Mouse (Mus musculus) midbrain, embryonic 12.5 days (tissue): ENCODE data around the gene Fpr-rs4. TPM values are rescaled to one million over a fixed set of nuclear protein-coding genes. Genes with fewer than 3 reads are reported as not detected.
"Not testable (repeated sequence)": the region's sequence is repeated elsewhere in the genome, so short reads cannot be mapped to it uniquely, and the experiment has no call there.

Experiments
- ATAC-seq: fragments of 200-750 bp; cut with Nextera tagmentation; 2 replicates; pipeline ENCODE4 v1.8.0; 2017; ENCODE audit warnings: low read depth, moderate TSS enrichment, moderate library complexity; ENCODE audit not compliant: low FRiP score
- H3K27ac ChIP-seq: fragments of 300-500 bp; sonication (generic); replicated peaks from 2 replicates; pipeline ENCODE4 v1.5.1; 2016; ENCODE audit warnings: mild to moderate bottlenecking
- H3K27me3 ChIP-seq: fragments of 300-500 bp; sonication (generic); 2 replicates; pipeline ENCODE4 v1.6.1; 2016; ENCODE audit warnings: mild to moderate bottlenecking
- H3K36me3 ChIP-seq: fragments of 300-500 bp; sonication (generic); 2 replicates; pipeline ENCODE4 v1.6.1; 2016
- H3K4me1 ChIP-seq: fragments of 300-500 bp; sonication (generic); 2 replicates; pipeline ENCODE4 v1.6.1; 2016
- H3K4me2 ChIP-seq: fragments of 300-500 bp; sonication (generic); replicated peaks from 2 replicates; pipeline ENCODE4 v1.6.1; 2016; ENCODE audit warnings: mild to moderate bottlenecking, moderate library complexity
- H3K4me3 ChIP-seq: fragments of 300-500 bp; sonication (generic); 2 replicates; pipeline ENCODE4 v1.5.1; 2016; ENCODE audit warnings: mild to moderate bottlenecking
- H3K9ac ChIP-seq: fragments of 300-500 bp; sonication (generic); replicated peaks from 2 replicates; pipeline ENCODE4 v1.6.1; 2016; ENCODE audit warnings: mild to moderate bottlenecking, moderate library complexity
- H3K9me3 ChIP-seq: fragments of 300-500 bp; sonication (generic); 2 replicates; pipeline ENCODE4 v1.6.1; 2016; ENCODE audit warnings: mild to moderate bottlenecking
- WGBS: fragments of 180-500 bp; shearing (Covaris S2); methylation state at CpG from one replicate; pipeline ENCODE4 v1.1.7; 2016; 5-methylcytosine and 5-hydroxymethylcytosine counted together
- polyA plus RNA-seq: library from polyadenylated mRNA; unstranded; fragments of >200 nt; fragmentation: Nextera tagmentation; extraction: Ambion mirVana; gene quantifications from 2 replicates; pipeline ENCODE4 v1.2.1, GENCODE M21; 2016

Gene Fpr-rs4
- not detected in 2 replicates for polyA plus RNA-seq

DNA sequence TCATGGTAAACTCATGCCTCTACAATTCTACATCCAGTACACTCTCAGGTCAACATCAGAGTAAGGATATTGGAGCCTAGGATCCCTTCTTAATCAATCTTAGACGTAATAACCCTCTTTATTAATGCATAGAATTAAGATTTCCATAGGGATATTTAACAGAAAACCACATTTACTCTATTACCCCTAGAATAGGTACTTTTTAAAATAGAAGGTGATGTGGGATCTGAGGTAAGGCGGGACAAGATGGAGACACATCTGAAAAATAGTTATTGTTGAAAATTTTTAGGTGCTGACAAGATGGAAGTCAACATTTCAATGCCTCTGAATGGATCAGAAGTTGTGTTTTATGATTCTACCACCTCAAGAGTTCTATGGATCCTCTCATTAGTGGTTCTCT is at the start of gene Fpr-rs4:
Gene Fpr-rs4 (plus strand): TSS at position 301 of the 400 bp plus-strand sequence.
- WGBS = 64% methylated on average over 2 of the region's 2 CpGs
- no peaks in the 10 kb centered on the region for H3K27me3 ChIP-seq
- H3K4me1 ChIP-seq = no peaks in the 10 kb centered on the region
- no peak within 1 kb of the TSS for H3K9ac ChIP-seq
- no peak within 1 kb of the TSS for H3K4me2 ChIP-seq
- no peak within 1 kb of the TSS for H3K4me3 ChIP-seq
- ATAC-seq = no peak
- H3K36me3 ChIP-seq = no peaks in the 10 kb centered on the region
- H3K9me3 ChIP-seq = 0 out of 2 replicates have a peak, but pooled peaks cover under 1% of the 10 kb centered on the region
- no peak within 1 kb of the TSS for H3K27ac ChIP-seq

DNA sequence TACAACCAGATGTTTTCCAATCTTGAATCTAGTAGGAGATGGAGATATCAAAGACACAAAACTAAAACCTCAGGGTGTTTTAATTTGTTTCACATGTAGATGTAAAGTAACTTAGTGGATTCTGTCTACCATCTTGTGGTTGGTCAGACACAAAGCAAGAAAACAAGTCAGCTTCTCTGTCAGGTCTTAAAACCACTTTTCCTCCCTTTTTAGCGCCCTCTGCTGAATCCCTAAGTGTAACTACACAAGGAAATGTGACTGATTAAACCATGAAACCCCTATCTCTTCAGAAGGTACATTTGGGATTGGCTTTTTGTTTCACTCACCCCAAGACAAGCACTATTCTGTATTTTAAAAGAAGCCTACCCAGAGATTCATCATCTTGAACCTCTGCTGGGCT is 48.1 kb upstream of the Fpr-rs4 start:
- no peak for ATAC-seq
- Histone ChIP-seq H3K9ac (no peak overlapping the region), H3K4me3 (no peak overlapping the region), H3K36me3 (no peaks in the 10 kb centered on the region), H3K4me1 (no peaks in the 10 kb centered on the region), H3K27ac (no peak overlapping the region), H3K27me3 (no peaks in the 10 kb centered on the region), H3K9me3 (peaks cover 6% of the 10 kb centered on the region), H3K4me2 (no peak overlapping the region)
- 19% methylated on average over 1 of the region's 1 CpGs for WGBS

DNA sequence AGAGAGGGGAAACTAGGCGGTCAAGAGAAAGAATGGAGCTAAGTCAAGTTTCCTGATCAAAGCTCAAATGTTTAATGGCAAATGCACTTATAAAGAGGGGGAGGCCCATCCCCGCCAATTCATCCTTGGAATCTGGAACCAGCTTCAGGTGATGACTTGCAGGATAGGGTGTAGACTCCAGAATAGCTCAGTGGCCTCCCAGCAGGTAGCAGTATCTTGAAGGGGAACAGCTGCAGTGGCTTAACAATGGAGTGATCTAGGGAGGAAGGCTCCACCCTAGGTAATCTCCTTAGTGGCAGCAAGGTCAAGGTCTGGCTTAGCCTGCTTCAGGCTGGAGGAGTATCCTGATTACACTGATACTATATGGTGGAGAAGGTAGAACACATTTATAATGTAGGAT is 40.3 kb upstream of the Fpr-rs4 start:
- WGBS = 71% methylated on average over 2 of the region's 2 CpGs

DNA sequence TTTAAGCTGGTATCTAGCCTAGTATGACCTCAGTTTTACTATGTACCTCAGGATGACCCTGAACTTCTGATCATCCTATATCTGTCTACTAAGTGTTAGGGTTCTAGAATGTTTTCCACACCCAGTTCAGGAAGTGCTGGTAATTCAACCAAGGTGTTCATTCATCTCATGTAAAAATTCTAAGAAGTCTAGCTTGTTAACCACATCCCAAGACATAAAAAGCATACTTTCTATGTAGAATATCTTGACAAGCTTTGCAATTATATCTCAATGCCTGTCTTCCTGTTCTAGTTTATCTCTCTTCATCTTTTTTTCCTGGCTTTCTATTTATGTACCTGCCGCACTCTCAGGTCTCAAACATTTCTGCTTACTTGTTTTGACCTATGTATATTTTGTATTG is 16.8 kb upstream of the Fpr-rs4 start:
- Histone ChIP-seq H3K27ac (no peak overlapping the region), H3K36me3 (no peaks in the 10 kb centered on the region), H3K4me2 (no peak overlapping the region), H3K27me3 (no peaks in the 10 kb centered on the region), H3K4me3 (no peak overlapping the region), H3K9me3 (no peaks in the 10 kb centered on the region), H3K4me1 (no peaks in the 10 kb centered on the region), H3K9ac (no peak overlapping the region)
- 90% methylated on average over 1 of the region's 1 CpGs for WGBS
- no peak for ATAC-seq

More for the DNA sequence above, 40.3 kb upstream of the Fpr-rs4 start:
- ATAC-seq, H3K4me1 ChIP-seq, H3K36me3 ChIP-seq, H3K4me3 ChIP-seq, H3K27ac ChIP-seq, H3K9ac ChIP-seq, H3K4me2 ChIP-seq, H3K9me3 ChIP-seq, H3K27me3 ChIP-seq: not testable (repeated sequence)

DNA sequence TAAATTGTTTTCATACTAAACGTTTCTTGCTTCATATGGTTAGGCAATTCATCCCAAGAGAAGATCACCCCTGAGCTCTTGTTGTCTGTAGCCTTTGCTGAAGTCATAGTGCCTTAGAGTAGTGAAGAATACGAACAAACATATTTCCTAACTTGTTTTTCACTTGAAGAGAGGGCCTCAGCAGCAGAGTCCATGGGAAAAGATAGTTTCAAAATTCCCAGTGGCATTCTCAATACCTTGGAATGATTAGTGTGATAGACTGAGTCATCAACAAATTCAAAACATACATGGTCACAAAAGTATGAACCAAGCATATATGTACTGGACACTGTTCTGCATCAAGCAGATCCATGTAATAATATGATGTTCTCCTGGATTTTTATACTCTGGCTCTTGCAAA is 27.6 kb downstream of the Fpr-rs4 start, which contains the start of gene Vmn2r124:
Gene Vmn2r124 (plus strand): TSS at position 301 of the 400 bp plus-strand sequence.
- no peak for ATAC-seq
- no peaks in the 10 kb centered on the region for H3K27me3 ChIP-seq
- 59% methylated on average over 2 of the region's 2 CpGs for WGBS
- H3K27ac ChIP-seq = no peak within 1 kb of the TSS
- H3K9ac ChIP-seq = no peak within 1 kb of the TSS
- no peaks in the 10 kb centered on the region for H3K9me3 ChIP-seq
- no peak within 1 kb of the TSS for H3K4me2 ChIP-seq
- H3K36me3 ChIP-seq = no peaks in the 10 kb centered on the region
- no peaks in the 10 kb centered on the region for H3K4me1 ChIP-seq
- no peak within 1 kb of the TSS for H3K4me3 ChIP-seq

Other genes starting within 250 kb of the Fpr-rs4 start
- gene Spaca6, start 194.6 kb upstream of the Fpr-rs4 start, polyA plus RNA-seq = 48.0 and 48.4 TPM in 2 replicates
- gene Has1, start 166.5 kb upstream of the Fpr-rs4 start, polyA plus RNA-seq = 1.1 and 1.2 TPM in 2 replicates
- not detected in 2 replicates for gene Fpr1, start 137.8 kb upstream of the Fpr-rs4 start, polyA plus RNA-seq
- gene Fpr2, start 133.9 kb upstream of the Fpr-rs4 start, polyA plus RNA-seq = not detected in 2 replicates
- not detected in 2 replicates for gene Fpr3, start 133.9 kb upstream of the Fpr-rs4 start, polyA plus RNA-seq
- not detected in 2 replicates for gene Vmn2r124, start 27.7 kb downstream of the Fpr-rs4 start, polyA plus RNA-seq
- gene Vmn2r91, start 63.3 kb downstream of the Fpr-rs4 start, polyA plus RNA-seq = not detected in 2 replicates
- not detected in 2 replicates for gene Vmn2r92, start 130.2 kb downstream of the Fpr-rs4 start, polyA plus RNA-seq